Mouse (Mus musculus) layer of hippocampus, adult 8-10 months (tissue): ENCODE results near the gene Spata20. TPM values are rescaled to one million over a fixed set of nuclear protein-coding genes. Genes with fewer than 3 reads are reported as not detected.

Experiments
- DNase-seq, 2 experiments: peaks; one replicate each; pipeline ENCODE4 v3.0.0; 2022; ENCODE audit warnings: low spot score in 2 of 2
- total RNA-seq, 4 experiments: library from RNA; stranded (reverse); gene quantifications; 2 replicates each; pipeline ENCODE4 v1.2.4; 2022

The Spata20 gene
- total RNA-seq, 4 experiments from 2014 or later: 0.43 to 0.64 TPM; not detected in 2

DNA sequence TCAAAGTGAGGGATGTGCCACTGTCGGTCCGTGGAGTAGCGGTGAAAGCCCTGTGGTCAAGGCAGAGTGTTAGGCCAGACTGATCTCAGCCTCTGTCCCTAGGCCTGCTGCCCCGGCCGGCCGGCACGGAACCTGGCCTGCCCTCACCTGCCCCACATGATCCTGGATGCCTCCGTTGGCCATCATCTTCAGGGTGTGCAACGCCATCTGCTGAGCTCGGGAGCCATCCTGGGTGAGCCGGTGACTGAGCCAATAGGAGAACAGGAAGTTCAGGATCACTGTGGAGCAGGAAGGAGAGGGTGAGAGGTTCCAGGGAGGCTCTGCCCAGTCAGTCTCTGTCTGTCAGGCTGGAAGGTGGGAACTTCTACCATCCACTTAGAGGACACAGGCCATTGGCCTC lies 2.5 kb downstream of the Spata20 start:
- no peak for DNase-seq

DNA sequence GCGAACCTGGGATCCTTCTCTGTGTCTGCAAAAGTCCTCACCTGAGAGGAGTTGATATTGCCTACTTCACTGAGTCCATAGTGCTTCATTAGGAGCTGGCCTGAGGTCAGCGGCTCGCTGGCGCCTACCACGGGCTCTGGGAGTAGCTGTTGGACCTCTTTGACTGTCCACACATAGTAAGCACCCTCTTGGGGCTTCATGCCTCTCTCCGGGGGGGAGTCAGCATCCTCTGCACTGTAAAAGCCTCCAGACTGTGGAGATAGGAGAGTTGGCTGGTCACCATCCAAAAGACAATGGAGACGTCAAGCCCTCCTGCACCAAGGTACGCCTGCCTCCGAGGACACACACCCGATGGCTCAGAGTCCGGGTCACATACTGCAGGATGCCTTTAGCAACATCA lies 3.2 kb downstream of the Spata20 start:
- DNase-seq: no peak

DNA sequence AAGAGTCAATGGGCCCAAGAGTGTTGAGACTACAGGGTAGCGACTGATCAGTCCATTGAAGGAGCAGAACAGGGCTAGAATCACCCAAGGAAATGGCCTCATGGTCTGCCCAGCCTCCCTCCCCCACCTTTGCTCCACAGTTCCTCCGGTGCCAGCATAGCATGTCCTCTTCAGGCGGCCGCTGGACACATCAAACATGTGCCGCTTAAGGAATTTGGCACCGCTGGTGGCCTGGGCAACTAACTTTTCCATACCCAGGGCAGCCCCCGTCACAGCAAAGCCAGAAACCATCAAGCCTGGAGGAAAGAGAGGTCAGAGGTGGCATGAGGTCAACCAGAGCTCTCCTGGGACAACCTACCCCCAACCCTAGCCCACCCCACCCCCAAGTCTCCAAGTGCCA lies 4.0 kb downstream of the Spata20 start:
- no peak for DNase-seq

DNA sequence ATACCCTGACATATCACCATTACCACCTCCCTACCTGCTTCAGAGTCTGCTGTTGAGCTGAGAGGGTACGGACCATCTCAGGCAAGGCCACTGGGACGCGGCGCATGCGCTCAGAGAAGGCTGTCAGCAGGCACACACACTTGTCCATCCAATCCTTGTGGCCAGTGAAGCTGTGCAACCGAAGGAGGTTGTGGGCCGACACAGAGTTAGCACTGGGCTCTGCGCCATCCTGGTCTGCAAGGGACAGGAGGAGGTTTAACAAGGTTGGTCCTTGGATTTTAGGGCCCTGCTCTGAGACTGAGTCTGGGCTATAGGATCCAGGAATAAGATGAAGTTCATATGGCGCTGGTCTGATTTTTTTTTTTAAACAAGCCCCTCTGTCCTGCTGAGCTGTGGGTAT lies 5.6 kb downstream of the Spata20 start:
- no peak for DNase-seq

DNA sequence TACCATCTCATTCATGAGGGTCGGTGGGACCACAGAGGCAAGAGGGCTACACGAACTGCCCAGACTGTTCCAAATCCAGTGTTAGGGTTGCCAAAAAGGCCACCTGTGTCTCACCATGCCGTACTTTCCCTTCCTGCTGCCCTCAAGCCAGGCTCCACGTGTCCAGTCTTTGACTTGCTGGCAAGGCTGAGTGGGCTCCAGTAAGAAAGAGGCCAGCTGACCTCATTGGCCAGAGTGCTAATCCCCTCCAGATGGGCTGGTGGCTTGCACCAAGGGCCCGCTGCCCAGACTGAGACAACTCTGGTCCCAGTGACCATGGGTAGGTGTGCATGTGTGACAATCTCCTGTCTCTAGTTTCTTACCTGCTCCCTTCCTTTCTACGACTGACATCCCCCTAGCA lies 8.3 kb downstream of the Spata20 start:
- no peak for DNase-seq

DNA sequence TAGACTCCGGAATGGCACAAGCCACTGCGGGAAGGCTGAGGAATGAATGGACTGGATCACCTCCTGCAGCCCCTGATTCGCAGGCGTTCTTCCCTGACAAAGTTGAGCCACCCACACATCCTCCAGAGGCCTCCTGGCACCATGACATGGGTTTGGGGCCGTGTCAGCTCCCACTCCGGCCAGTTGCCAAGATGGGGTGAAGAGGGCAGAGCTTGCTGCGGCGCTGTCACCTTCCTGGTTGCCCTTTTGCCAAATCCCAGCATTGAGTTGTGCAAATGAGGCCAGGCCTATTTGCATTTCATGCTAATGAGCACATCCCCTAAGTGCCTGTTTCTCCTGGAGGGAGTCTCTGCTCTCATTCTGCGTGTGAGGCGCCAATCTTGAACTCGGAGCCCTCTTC lies 10.3 kb downstream of the Spata20 start:
- DNase-seq: no peak

DNA sequence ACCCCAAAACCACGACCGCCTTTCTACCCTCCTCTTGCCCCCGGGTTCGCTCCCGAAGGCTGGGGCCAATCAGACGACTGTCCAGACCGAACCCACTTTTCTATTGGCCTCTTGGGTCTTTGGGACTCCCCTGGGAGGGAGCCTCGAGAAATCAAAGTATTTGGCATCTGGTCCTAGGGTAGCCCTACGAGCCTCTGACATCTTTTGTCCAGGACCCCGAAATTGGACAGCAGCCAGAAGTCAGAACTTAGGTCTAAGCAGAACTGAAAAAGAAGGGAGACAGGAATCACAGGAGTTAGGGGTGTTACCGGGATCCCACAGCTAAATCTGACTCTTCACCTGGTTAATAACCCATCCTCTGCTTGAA lies 11.5 kb downstream of the Spata20 start:
- no peak for DNase-seq

DNA sequence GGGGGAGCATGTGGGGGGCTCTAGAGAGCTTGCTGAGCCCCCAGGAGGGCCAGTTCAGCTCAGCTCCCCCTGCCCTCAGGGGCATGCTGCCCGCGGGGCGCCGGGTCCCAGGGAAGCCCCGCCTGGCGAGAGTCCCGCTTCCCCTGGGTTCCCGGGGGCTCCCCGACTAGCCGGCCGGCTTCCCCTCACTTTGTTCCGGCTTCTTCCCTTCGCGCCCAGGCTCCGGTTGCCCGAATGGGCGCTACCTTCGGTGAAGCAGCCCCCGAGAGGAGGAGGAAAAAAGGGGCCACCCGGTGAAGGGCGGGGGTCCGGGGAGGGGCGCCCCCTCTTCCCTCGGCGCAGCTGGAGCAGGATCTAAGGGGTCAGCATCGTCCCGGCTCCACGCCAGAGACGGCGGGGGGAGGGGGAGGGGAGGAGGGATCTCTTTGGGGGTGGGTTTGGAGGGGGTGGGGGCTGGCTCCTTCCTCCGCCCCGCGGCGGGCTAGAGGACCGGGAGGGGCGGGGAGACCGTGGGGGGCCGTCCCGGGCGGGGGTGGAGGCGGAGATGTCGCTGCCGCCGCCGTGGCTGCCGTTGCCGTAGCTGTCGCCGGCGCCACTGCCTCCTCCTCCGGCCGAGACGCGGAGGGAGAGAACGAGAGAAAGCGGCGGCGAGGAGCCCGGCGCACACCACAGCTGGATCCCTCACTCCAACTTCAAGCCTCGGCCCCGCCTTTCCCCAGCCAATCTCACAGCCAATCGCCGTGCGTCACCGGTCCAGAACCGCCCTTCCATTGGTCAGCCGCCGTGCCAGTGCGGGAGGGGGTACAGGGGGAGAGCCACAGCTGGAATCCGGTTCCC lies 12.1 kb downstream of the Spata20 start, which contains the start of gene Cacna1g:
Gene Cacna1g, minus strand, starts transcription at position 492 of the 837 bp plus-strand sequence.
- DNase-seq: peak; percentile 80 to 81

DNA sequence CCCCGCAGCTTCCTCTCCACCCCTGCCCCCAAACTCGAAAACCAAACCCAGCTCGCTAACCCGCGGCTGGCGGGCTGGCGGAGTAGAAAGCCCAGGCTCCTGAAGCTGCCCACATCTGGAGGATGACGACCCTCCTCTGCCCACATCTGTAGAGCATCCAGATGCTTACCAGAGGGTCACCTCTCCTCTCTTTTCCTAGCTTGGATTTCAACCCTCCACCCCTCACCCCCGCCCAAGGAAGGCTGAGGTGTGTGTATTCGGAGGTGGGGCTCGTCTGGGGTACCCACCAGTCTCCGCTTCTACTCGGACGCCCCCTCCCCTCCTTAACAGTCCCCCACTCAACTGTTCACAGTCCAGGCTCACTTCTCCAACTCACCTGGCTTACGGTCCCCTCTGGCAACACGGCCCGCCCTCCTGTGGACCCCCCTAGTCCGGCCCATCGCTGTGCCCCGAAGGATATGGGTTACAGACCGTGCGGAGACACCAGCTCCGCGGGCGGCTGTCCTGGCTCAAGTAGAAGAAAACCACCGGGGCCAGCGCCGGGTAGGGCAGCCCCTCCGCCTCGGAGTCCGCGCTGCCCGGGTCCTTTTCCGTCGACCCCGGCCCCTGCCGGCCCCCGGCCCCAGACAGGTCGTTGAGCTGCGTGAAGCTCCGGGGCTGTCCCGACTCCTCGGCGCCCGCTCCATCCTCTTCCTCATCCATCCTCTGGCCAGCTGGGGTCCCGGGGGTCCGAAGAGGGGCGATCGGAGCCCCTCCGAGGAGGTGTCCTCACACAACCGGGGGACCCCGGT lies 12.9 kb downstream of the Spata20 start:
- no peak for DNase-seq

DNA sequence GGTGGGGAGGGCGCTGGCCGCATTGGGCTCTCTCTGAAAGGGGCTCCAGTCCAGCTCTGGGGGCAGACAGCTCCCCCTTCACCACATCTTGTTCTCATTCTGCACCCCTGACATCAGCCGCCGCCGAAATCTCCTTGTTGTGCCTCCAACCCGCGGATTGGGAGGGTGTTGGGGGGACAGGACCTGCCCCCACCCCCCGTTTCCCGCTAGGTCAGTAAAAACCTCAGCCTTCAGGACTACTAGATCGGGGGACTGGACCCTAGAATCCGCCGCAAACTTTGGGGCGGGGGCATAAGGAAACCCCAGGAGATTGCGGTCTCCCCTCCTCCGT lies 13.4 kb downstream of the Spata20 start:
- DNase-seq: no peak

DNA sequence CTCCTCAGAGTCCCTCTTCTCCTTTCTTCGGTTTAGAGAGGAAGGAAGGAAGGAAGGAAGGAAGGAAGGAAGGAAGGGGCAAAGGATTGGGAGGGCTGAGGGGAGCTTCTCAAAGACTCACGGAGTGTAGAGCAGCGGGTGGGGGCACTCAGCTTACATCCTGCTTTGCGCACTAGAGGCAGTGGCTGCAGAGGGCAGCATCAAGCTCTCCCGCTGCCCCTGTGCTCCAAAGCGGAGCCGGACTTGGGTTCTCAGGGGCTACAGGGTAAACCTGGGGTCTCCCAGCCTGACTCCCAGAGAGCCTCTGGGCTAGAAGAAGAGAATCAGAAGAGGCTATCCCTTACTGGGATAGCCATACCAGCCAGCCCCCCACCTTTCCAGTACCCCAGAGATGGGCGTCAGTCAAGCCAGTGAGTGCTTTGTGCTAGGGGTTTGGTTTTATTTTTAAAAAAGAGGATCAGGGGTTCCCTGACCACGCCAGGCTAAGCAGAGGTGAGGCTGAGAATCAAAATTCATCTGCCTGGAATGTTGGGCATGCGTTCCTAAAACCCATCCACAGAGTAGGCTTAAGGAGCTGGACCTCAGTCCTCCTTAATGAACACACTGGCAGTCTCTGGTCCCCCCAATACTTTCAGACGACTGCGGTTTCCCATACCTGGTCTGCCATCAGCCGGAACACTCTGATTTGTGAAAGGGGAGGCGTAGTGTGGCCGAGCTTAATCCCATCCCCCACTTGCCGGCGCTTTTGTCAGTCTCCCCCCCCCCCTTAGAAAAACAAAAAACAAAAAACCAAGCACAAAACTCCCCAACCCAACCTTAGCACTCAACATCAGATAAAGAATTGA lies 14.0 kb downstream of the Spata20 start:
- DNase-seq: no peak

DNA sequence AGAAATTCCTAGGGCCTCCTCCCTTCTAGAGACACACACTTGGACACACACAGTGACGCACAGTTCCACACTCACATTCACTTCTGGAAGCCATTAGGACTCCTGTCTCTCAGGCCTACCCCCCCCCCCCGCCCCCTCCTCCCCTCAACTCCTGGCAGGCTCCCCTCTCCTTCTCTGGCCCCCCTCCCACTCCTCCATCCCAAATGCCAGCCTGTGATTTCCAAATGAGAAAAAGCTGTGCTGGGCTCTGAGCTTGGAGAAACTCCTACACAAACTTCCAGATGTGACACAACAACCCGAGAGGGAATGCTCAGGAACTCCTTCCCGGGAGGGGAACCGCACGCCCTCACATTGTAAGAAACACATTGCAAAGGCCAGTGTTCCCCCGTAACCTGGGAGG lies 15.6 kb downstream of the Spata20 start:
- no peak for DNase-seq

DNA sequence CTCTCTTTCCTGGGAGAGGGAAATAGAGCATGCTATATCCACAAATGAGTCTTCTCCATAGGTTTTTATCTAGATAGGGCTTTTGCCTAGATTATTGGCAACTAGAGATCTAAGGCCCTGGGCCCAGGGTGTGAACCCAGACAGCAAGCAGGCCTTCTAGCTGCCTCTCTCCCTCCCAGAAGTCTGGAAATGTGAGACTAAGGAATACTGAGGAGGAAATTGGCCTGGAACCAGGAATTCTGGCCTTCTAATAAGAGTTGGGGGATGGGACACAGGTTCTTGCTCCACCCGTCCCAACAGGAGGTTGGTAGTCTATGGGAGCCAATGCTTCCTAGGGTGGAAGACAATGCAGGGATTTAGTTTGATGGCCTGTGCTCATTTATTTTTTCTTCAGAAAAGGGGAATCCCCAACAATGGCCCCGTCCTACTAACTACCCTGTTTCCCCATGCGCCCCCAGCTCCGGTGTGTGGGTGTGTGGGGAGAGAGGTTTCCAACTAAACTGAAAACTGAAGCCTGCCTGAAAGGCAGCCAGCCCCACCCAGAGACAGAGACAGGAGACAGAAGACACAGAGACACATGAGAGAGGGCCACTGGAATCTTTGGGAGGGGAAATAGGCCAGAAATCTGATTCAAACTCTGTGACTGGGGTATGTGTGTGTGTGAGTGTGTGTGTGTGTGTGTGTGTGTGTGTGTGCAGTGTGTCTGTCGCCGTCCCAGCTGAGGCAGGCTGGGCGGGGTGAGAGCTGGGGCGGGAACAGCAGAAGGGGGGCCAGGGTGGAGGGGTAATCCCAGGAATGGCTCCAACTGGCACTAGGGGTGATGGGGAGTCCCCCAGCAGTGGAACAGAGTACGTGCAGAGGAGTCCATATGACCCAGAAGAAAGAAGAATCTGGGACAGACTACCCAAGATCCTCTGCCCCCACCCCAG lies 16.6 kb downstream of the Spata20 start:
- DNase-seq: no peak

DNA sequence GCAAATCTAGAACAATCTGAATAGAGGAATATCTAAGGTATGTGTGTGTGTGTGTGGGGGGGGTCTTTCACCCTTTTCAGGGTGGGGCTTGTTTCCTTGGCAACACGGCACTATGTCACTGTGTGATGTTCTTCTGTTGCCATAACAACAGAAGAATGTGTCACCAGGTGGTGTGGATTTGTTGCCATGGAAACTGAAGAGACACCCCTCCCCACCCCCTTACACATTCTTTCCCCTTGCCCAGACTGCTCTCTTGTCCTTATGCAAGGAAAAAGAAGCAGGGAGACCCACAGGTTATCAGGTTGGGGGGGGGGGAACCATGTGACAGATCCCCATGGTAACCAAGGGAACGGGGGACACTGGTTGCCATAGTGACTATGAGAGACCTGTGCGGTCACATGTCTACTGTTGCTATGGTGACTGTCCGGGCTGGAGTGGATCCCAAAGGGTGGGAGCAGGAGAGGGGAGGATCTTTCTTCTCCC lies 17.4 kb downstream of the Spata20 start:
- DNase-seq: peak; percentile 71 to 81

DNA sequence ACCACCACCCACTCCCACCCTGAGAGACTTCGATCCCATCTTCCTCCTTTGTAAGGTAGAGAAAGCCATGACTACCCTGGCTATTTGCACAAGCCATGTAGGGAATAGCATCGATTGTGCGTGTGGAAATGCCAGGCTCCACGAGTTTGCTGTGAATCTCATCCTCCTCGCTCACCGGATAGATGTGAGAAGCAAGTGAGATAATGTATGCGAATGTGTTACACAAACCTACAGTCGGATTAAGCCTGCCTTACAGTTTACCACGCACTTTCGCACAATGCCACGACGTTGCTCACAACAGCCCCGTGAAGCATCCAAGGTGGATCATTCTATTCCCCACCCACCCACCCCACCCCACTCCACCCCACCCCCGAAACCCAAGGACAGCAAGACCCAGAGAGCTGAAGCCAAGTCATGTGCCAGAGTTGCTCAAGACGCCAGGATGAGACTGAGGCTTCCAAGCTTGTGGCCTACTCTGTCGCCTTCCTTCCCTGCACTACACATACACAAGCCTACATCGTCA lies 19.6 kb downstream of the Spata20 start:
- no peak for DNase-seq

DNA sequence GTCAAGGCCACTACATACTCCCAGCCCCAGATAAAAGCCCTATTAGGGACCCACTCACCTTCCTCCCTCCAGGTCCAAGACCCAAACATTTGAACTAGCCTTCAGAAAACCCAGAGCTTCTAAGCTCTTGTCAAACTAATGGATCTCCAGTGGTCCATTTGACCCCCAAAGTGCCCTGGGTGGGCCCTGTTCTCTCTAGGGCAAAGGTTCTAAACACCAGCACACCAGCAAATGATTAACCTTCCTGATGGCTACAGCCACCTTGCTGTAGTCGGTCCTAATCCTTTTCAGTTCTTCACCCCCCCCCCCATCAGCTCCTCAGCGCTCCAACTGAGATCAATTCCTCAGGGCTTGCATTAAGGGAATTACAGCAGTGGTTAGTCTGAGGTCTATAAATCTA lies 21.8 kb downstream of the Spata20 start:
- DNase-seq: no peak

DNA sequence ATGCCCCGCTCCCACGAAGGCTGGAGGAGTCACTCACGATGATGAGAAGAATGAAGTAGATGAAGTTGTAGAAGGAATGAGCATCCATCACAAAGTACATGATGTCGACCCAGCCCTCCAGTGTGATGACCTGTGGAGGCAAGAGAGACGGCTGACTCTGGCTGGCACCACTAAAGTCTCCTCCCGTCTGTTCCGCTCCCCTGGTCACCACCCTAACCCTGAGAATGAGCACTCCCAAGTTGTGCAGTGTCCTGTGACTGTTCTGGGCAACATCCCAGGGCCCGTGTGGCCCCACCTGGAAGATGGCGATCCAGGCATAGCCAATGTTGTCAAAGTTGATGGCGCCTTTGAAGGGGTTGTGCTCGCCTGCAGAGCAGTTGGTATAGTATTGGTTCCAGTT lies 24.1 kb downstream of the Spata20 start:
- no peak for DNase-seq

DNA sequence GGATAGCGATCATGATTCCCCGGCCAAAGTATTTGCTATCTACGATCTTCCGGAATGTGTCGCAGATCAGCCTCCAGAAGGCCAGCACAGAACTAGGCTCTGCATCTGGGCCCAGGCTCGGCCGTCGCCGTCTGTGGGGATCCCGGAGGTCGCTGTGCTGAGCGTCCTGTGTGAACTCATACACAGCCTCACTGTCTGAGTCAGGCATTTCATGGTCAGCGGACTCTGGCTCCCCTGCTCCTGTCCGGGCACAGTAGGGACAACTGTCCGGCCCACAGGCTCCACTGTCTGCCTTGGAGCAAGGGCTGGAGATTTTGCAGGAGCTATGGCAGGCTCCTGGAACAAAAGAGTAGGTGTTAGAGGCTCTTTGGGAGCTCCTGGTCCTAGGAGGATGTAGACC lies 29.0 kb downstream of the Spata20 start:
- no peak for DNase-seq

DNA sequence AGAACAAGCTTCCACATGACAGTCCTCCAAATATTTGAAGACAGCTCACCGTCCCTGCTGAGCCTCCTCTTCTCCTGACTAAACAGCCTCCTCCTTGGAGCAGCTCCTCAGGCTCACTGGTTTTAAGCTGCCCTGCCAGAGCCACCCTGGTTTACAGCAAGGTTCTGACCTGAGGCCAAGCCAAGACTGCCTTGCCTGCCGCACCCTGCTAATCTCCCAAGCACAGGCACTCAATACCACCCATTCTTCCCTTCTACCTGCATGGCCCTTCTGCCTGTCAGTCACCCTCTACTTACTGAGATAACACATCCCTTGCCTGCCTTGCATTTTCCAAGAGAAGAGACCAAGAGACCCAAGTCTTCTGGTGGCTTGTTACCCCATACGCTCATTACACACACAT lies 29.6 kb downstream of the Spata20 start:
- DNase-seq: no peak

DNA sequence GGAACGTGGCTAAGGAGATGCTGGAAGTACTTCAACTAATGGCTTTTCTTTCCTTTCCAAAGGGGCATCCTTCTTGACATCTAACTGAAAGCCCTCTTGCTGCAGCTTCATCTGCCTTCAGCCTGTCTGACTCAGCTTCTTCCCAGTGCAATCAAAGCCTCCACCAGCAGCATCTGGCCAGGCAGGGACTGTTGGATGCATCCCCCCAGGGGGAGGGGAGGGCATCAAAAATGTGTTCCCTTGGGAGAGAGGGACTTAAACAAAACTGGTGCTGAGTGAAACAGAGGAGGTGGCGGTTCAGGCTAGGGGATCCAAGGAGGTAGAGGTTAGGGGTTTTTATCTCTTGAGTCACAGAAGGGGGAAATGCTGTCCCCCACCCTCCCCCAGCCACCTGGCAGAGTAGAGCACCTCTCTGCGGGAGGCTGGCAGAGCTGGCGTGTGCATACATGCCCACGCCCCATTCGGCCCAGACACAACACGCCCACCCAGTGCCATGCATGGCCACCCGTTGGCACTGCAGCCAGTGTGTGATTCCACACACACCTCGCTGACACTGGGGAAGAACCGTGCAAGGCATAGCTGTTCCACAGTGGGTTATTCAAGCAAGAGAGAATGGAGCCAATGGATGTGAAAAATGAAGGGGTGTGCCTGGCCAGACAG lies 30.7 kb downstream of the Spata20 start:
- DNase-seq: no peak
